Mouse (Mus musculus): ENCODE results near the gene Sfxn5. TPM values are rescaled to one million over a fixed set of nuclear protein-coding genes. Genes with fewer than 3 reads are reported as not detected.

Gene Sfxn5
- polyA plus RNA-seq, 1 experiment from 2014 or later: 8.3 TPM

- peaks cover 17% of the 10 kb centered on the region for H3K36me3 ChIP-seq
- ATAC-seq (ENCODE audit: insufficient number of reproducible peaks, insufficient read depth, low FRiP score, low TSS enrichment, low read depth): no peak
- H3K27me3 ChIP-seq: peaks cover 42% of the 10 kb centered on the region
These were observed 12.9 kb upstream of the Sfxn5 start for GRCm38 (mm10) chr6:85346028-85346634.

DNA sequence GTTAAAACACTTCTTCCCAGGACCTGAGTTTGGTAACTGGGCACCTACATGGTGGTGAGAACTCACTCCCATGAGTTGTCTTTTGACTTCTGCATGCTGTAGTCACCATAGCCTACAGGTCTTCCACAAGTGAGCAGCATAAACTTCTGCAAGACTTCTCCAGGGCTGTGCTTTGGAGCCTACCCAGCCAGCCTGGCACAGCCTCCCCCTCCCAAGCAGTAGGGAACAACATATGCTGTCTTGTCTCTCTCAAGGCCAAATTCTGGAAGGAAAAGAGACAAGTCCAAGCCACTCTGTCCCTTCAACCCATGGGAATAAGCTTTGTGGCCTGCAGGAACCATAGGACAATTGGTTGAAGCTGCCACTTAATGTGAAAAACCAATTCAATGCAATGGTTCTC lies 11.7 kb upstream of the Sfxn5 start:
- Histone ChIP-seq H3K9ac (replicated peaks) (no peak overlapping the region), H3K9me3 (no peaks in the 10 kb centered on the region), H3K4me1 (replicated peaks) (no peaks in the 10 kb centered on the region), H3K27me3 (peaks cover 54% of the 10 kb centered on the region), H3K4me3 (replicated peaks) (no peak overlapping the region), H3K4me2 (no peak overlapping the region), H3K36me3 (peaks cover 17% of the 10 kb centered on the region), H3K27ac (no peak overlapping the region)
- no peak for ATAC-seq (ENCODE audit: insufficient number of reproducible peaks, insufficient read depth, low FRiP score, low TSS enrichment, low read depth)

More at GRCm38 (mm10) chr6:85346028-85346634, 12.9 kb upstream of the Sfxn5 start:
- Histone ChIP-seq H3K4me3 (replicated peaks) (no peak overlapping the region), H3K9ac (replicated peaks) (no peak overlapping the region), H3K9me3 (no peaks in the 10 kb centered on the region), H3K4me2 (no peak overlapping the region), H3K4me1 (replicated peaks) (no peaks in the 10 kb centered on the region), H3K27ac (no peak overlapping the region)
- WGBS: 40% methylated on average over 6 of the region's 6 CpGs

DNA sequence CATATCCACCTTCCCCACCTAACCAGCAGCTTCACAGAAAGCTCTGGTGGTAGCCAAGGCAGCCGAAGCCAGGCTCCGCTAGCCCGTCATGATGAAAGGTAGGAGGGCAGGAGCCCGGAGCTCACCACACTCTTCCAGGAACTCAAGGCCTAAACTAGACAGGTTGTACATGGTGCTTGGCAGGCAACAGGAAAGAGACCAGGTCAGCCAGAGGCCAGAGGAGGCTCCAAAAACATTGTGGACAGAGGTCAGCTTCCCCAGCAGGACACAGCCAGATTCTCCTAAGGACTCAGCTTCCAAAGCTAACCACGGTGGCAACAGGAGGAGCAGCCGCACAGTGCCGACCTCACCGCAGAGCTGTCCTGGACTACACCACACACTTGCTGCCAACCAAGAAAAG lies 9.8 kb upstream of the Sfxn5 start:
- Histone ChIP-seq H3K4me1 (replicated peaks) (no peaks in the 10 kb centered on the region), H3K36me3 (peaks cover 10% of the 10 kb centered on the region), H3K4me2 (no peak overlapping the region), H3K4me3 (replicated peaks) (no peak overlapping the region), H3K9me3 (no peaks in the 10 kb centered on the region), H3K27ac (no peak overlapping the region), H3K27me3 (peaks cover 54% of the 10 kb centered on the region), H3K9ac (replicated peaks) (no peak overlapping the region)
- WGBS: 86% methylated on average over 8 of the region's 8 CpGs
- no peak for ATAC-seq (ENCODE audit: insufficient number of reproducible peaks, insufficient read depth, low FRiP score, low TSS enrichment, low read depth)

GRCm38 (mm10) chr6:85341814-85342501 lies 8.7 kb upstream of the Sfxn5 start:
- H3K4me3 ChIP-seq (replicated peaks): no peak overlapping the region
- H3K27me3 ChIP-seq: peaks cover 53% of the 10 kb centered on the region
- H3K9me3 ChIP-seq: no peaks in the 10 kb centered on the region
- 68% methylated on average over 13 of the region's 13 CpGs for WGBS
- ATAC-seq (ENCODE audit: insufficient number of reproducible peaks, insufficient read depth, low FRiP score, low TSS enrichment, low read depth): no peak
- peaks cover 7% of the 10 kb centered on the region for H3K36me3 ChIP-seq
- no peaks in the 10 kb centered on the region for H3K4me1 ChIP-seq (replicated peaks)
- H3K27ac ChIP-seq: no peak overlapping the region
- no peak overlapping the region for H3K4me2 ChIP-seq
- no peak overlapping the region for H3K9ac ChIP-seq (replicated peaks)

GRCm38 (mm10) chr6:85340184-85340583 lies 7.0 kb upstream of the Sfxn5 start:
- peaks cover 63% of the 10 kb centered on the region for H3K27me3 ChIP-seq
- 70% methylated on average over 12 of the region's 12 CpGs for WGBS
- no peaks in the 10 kb centered on the region for H3K9me3 ChIP-seq
- H3K4me1 ChIP-seq (replicated peaks): no peaks in the 10 kb centered on the region
- H3K36me3 ChIP-seq: peaks cover 12% of the 10 kb centered on the region; the same call in 1 of the 2 replicates
- no peak for ATAC-seq (ENCODE audit: insufficient number of reproducible peaks, insufficient read depth, low FRiP score, low TSS enrichment, low read depth)
- no peak overlapping the region for H3K9ac ChIP-seq (replicated peaks)
- H3K27ac ChIP-seq: no peak overlapping the region
- H3K4me2 ChIP-seq: no peak overlapping the region
- no peak overlapping the region for H3K4me3 ChIP-seq (replicated peaks)

DNA sequence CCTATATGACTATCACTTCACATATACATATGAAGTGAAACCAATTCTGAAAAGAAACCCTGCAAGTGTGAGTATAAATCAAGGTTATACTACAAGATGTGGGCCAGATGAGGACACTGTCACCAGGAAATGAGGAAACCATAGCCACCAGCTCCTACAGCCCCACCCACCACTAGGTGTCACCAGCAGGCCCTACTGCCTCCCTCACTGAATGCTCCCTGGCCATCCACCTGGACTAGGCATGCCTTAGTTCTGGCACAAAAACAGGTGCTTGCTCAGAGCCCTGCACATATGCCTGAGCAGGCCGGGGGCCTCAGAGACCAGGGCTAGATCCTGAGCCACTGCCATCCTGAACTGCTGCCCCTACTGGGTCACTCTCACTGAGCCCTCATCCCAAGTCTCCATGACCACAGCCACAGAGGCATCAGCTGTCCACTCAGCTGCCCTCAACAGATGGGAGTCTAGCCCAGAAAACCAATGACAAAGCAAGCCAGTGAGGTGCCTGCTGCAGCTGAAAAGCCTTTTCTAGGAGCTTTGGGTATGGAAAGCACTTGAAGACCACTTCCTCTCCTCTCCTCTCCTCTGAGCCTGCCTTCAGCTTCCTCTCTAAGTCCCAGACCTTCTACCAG lies 6.2 kb upstream of the Sfxn5 start:
- ATAC-seq (ENCODE audit: insufficient number of reproducible peaks, insufficient read depth, low FRiP score, low TSS enrichment, low read depth): no peak
- no peaks in the 10 kb centered on the region for H3K4me1 ChIP-seq (replicated peaks)
- no peak overlapping the region for H3K4me3 ChIP-seq (replicated peaks)
- H3K27ac ChIP-seq: no peak overlapping the region
- H3K36me3 ChIP-seq: peaks cover 12% of the 10 kb centered on the region; the same call in 1 of the 2 replicates
- WGBS: 67% methylated on average over 1 of the region's 1 CpGs
- H3K9ac ChIP-seq (replicated peaks): no peak overlapping the region
- no peaks in the 10 kb centered on the region for H3K9me3 ChIP-seq
- H3K27me3 ChIP-seq: peaks cover 67% of the 10 kb centered on the region
- H3K4me2 ChIP-seq: no peak overlapping the region

DNA sequence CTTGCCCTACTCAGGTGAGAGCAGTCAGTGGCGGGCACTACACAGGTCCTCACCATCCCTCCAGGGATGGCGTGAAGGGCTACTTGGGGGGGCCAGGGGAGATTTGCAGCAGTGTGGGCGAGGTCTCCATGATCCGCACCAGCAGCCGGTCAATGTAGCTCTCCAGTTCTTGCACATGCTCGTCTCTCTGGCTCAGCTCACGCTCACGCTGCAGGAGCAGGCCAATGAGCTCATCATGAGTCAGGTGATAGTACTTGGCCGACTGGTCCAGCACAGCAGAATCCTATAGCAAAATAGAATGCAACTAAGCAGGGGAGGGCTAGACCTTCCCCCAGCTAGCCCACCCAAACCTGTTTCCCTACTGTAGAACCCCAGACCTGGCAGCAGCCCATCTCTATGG lies 3.7 kb upstream of the Sfxn5 start:
- H3K9ac ChIP-seq (replicated peaks): no peak overlapping the region
- no peak overlapping the region for H3K4me2 ChIP-seq
- peaks cover 52% of the 10 kb centered on the region for H3K27me3 ChIP-seq
- no peak overlapping the region for H3K27ac ChIP-seq
- H3K4me1 ChIP-seq (replicated peaks): peaks cover 10% of the 10 kb centered on the region
- H3K9me3 ChIP-seq: no peaks in the 10 kb centered on the region
- peaks cover 12% of the 10 kb centered on the region; the same call in 1 of the 2 replicates for H3K36me3 ChIP-seq
- WGBS: 82% methylated on average over 9 of the region's 9 CpGs
- no peak for ATAC-seq (ENCODE audit: insufficient number of reproducible peaks, insufficient read depth, low FRiP score, low TSS enrichment, low read depth)
- no peak overlapping the region for H3K4me3 ChIP-seq (replicated peaks)

- Histone ChIP-seq H3K9me3 (no peaks in the 10 kb centered on the region), H3K27ac (no peak overlapping the region), H3K4me1 (replicated peaks) (peaks cover 14% of the 10 kb centered on the region), H3K9ac (replicated peaks) (no peak overlapping the region), H3K4me3 (replicated peaks) (no peak overlapping the region), H3K4me2 (no peak overlapping the region), H3K27me3 (peaks cover 51% of the 10 kb centered on the region), H3K36me3 (0 out of 2 replicates have a peak, but pooled peaks cover 12% of the 10 kb centered on the region)
- WGBS: 59% methylated on average over 3 of the region's 3 CpGs
- ATAC-seq (ENCODE audit: insufficient number of reproducible peaks, insufficient read depth, low FRiP score, low TSS enrichment, low read depth): no peak
These were observed 2.1 kb upstream of the Sfxn5 start for GRCm38 (mm10) chr6:85335352-85335751.

DNA sequence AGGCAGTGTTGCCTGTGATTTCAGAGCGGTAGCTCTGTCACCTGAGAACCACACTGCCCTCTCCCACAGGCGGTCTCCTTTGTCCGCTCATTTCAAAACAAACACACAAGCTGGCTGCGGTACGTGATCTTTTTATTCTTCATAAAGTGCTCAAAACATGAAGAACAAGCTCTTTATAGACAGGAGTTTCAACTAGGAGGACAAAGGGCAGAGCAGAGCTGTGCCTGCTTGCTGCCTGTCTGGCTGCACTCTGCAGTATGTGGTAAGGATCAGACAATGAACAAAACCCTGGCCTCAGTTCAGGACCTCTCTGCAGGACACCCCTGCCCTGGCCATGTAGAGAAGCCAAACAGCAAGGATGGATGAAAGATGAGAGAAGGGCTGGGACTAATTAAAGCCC lies 1.6 kb upstream of the Sfxn5 start:
- 0 out of 2 replicates have a peak, but pooled peaks cover 12% of the 10 kb centered on the region for H3K36me3 ChIP-seq
- no peak overlapping the region for H3K4me3 ChIP-seq (replicated peaks)
- peaks cover 14% of the 10 kb centered on the region for H3K4me1 ChIP-seq (replicated peaks)
- H3K9me3 ChIP-seq: no peaks in the 10 kb centered on the region
- no peak overlapping the region for H3K9ac ChIP-seq (replicated peaks)
- H3K4me2 ChIP-seq: no peak overlapping the region
- H3K27me3 ChIP-seq: peaks cover 47% of the 10 kb centered on the region
- WGBS: 86% methylated on average over 5 of the region's 5 CpGs
- no peak for ATAC-seq (ENCODE audit: insufficient number of reproducible peaks, insufficient read depth, low FRiP score, low TSS enrichment, low read depth)
- H3K27ac ChIP-seq: no peak overlapping the region

GRCm38 (mm10) chr6:85334251-85334650 lies 1.0 kb upstream of the Sfxn5 start:
- Histone ChIP-seq H3K4me1 (replicated peaks) (peaks cover 14% of the 10 kb centered on the region), H3K9me3 (no peaks in the 10 kb centered on the region), H3K27me3 (peaks cover 47% of the 10 kb centered on the region), H3K9ac (replicated peaks) (peak overlapping the region; percentile 69; the same call in 1 of the 2 replicates), H3K36me3 (0 out of 2 replicates have a peak, but pooled peaks cover 12% of the 10 kb centered on the region), H3K4me3 (replicated peaks) (peak overlapping the region; percentile 68; the same call in 1 of the 2 replicates), H3K4me2 (peak overlapping the region; percentile 96; the same call in 1 of the 2 replicates), H3K27ac (no peak overlapping the region)
- no peak for ATAC-seq (ENCODE audit: insufficient number of reproducible peaks, insufficient read depth, low FRiP score, low TSS enrichment, low read depth)

- H3K4me2 ChIP-seq: peak overlapping the region; percentile 96
- H3K4me1 ChIP-seq (replicated peaks): peaks cover 14% of the 10 kb centered on the region
- 3% methylated on average over 13 of the region's 13 CpGs for WGBS
- peak overlapping the region; percentile 68 for H3K4me3 ChIP-seq (replicated peaks)
- H3K9ac ChIP-seq (replicated peaks): peak overlapping the region; percentile 69
- no peak overlapping the region for H3K27ac ChIP-seq
- H3K27me3 ChIP-seq: peaks cover 47% of the 10 kb centered on the region
- no peaks in the 10 kb centered on the region for H3K9me3 ChIP-seq
- no peak for ATAC-seq (ENCODE audit: insufficient number of reproducible peaks, insufficient read depth, low FRiP score, low TSS enrichment, low read depth)
- 0 out of 2 replicates have a peak, but pooled peaks cover 12% of the 10 kb centered on the region for H3K36me3 ChIP-seq
These were observed 510 bp upstream of the Sfxn5 start for GRCm38 (mm10) chr6:85333732-85334131.

Measured in limb, embryonic 12.5 days (tissue).